Mouse (Mus musculus): Measurements from ENCODE around the gene Relb.

- no peak for TF ChIP-seq POLR2A (IDR thresholded peaks at IDR 0.05; ENCODE audit: control insufficient read depth, extremely low read depth, insufficient read depth, low read length, poor library complexity)
- TF ChIP-seq CTCF (IDR thresholded peaks at IDR 0.05; ENCODE audit: borderline replicate concordance, control insufficient read depth, extremely low read depth, insufficient read depth, low read length, poor library complexity) = no peak
Observed at GRCm38 (mm10) chr7:19573776-19574140, 55.5 kb downstream of the Relb start.

Data from thymus, adult 2 months (tissue).